Mouse (Mus musculus) heart, embryonic 11.5 days (tissue): Measurements from ENCODE around the gene Emc10. TPM values are rescaled to one million over a fixed set of nuclear protein-coding genes. Genes with fewer than 3 reads are reported as not detected.

Experiments used
- ATAC-seq: fragments of 200-750 bp; cut with Nextera tagmentation; replicated peaks from 2 replicates; pipeline ENCODE4 v1.8.0; 2017; ENCODE audit warnings: moderate library complexity; ENCODE audit not compliant: insufficient number of reproducible peaks, low FRiP score, low TSS enrichment
- H3K27ac ChIP-seq: fragments of 300-500 bp; sonication (generic); 2 replicates; pipeline ENCODE4 v1.5.1; 2014; ENCODE audit warnings: mild to moderate bottlenecking, low read depth, low read length
- H3K27me3 ChIP-seq: fragments of 300-500 bp; sonication (generic); 2 replicates; pipeline ENCODE4 v1.6.1; 2014; ENCODE audit warnings: mild to moderate bottlenecking, low read length, mixed read lengths; ENCODE audit not compliant: control insufficient read depth, insufficient read depth
- H3K36me3 ChIP-seq: fragments of 300-500 bp; sonication (generic); 2 replicates; pipeline ENCODE4 v1.6.1; 2014; ENCODE audit warnings: mild to moderate bottlenecking, low read length, moderate library complexity, mixed read lengths; ENCODE audit not compliant: control insufficient read depth, insufficient read depth
- H3K4me1 ChIP-seq: fragments of 300-500 bp; sonication (generic); 2 replicates; pipeline ENCODE4 v1.6.1; 2014; ENCODE audit warnings: low read length; ENCODE audit not compliant: control insufficient read depth, insufficient read depth
- H3K4me2 ChIP-seq: fragments of 300-500 bp; sonication (generic); 2 replicates; pipeline ENCODE4 v1.6.1; 2014; ENCODE audit warnings: mild to moderate bottlenecking, moderate library complexity
- H3K4me3 ChIP-seq: fragments of 300-500 bp; sonication (generic); 2 replicates; pipeline ENCODE4 v1.5.1; 2014; ENCODE audit warnings: low read depth, low read length
- H3K9ac ChIP-seq: fragments of 300-500 bp; sonication (generic); 2 replicates; pipeline ENCODE4 v1.6.1; 2014; ENCODE audit warnings: mild to moderate bottlenecking, low read depth, low read length, moderate library complexity
- H3K9me3 ChIP-seq: fragments of 300-500 bp; sonication (generic); replicated peaks from 2 replicates; pipeline ENCODE4 v1.6.1; 2016; ENCODE audit warnings: low read length; ENCODE audit not compliant: control insufficient read depth
- WGBS: fragments of 180-500 bp; shearing (Covaris S2); extraction: QIAGEN DNeasy Blood & Tissue Kit; methylation state at CpG from one replicate; pipeline ENCODE4 v1.1.7; 2014; ENCODE audit not compliant: insufficient replicate concordance; 5-methylcytosine and 5-hydroxymethylcytosine counted together
- polyA plus RNA-seq: library from polyadenylated mRNA; unstranded; fragments of >200 nt; fragmentation: Nextera tagmentation; extraction: Ambion mirVana; gene quantifications from 2 replicates; pipeline ENCODE4 v1.2.1, GENCODE M21; 2014

Gene Emc10
- polyA plus RNA-seq, 1 experiment from 2014 or later, result 75.1 TPM

- WGBS, result 87% methylated on average over 19 of the region's 19 CpGs
- H3K36me3 ChIP-seq, result peaks cover 41% of the 10 kb centered on the region
Observed at GRCm38 (mm10) chr7:44534656-44535441, 38.5 kb upstream of the Emc10 start.

GRCm38 (mm10) chr7:44534242-44534641 is 37.9 kb upstream of the Emc10 start:
- no peak for ATAC-seq
- H3K27ac ChIP-seq, result no peak overlapping the region
- no peaks in the 10 kb centered on the region for H3K9me3 ChIP-seq
- H3K9ac ChIP-seq, result no peak overlapping the region
- peaks cover 2% of the 10 kb centered on the region for H3K27me3 ChIP-seq
- no peak overlapping the region for H3K4me3 ChIP-seq
- 94% methylated on average over 13 of the region's 13 CpGs for WGBS
- H3K4me2 ChIP-seq, result no peak overlapping the region
- H3K4me1 ChIP-seq, result no peaks in the 10 kb centered on the region
- peaks cover 38% of the 10 kb centered on the region for H3K36me3 ChIP-seq

More at GRCm38 (mm10) chr7:44534656-44535441, 38.5 kb upstream of the Emc10 start:
- H3K4me2 ChIP-seq, result no peak overlapping the region
- H3K9ac ChIP-seq, result no peak overlapping the region
- H3K27ac ChIP-seq, result no peak overlapping the region
- H3K4me1 ChIP-seq, result no peaks in the 10 kb centered on the region
- no peaks in the 10 kb centered on the region for H3K9me3 ChIP-seq
- no peaks in the 10 kb centered on the region for H3K27me3 ChIP-seq
- no peak for ATAC-seq
- H3K4me3 ChIP-seq, result no peak overlapping the region

- WGBS, result 81% methylated on average over 12 of the region's 12 CpGs
- no peak for ATAC-seq
Observed at GRCm38 (mm10) chr7:44533746-44534045, 37.4 kb upstream of the Emc10 start.

GRCm38 (mm10) chr7:44532918-44533745 is 36.8 kb upstream of the Emc10 start:
- no peak overlapping the region for H3K27ac ChIP-seq
- 80% methylated on average over 29 of the region's 29 CpGs for WGBS
- H3K4me3 ChIP-seq, result no peak overlapping the region
- H3K27me3 ChIP-seq, result peaks cover 13% of the 10 kb centered on the region
- peaks cover 29% of the 10 kb centered on the region for H3K36me3 ChIP-seq
- no peak for ATAC-seq
- H3K4me1 ChIP-seq, result no peaks in the 10 kb centered on the region
- no peak overlapping the region for H3K9ac ChIP-seq
- H3K4me2 ChIP-seq, result no peak overlapping the region
- H3K9me3 ChIP-seq, result no peaks in the 10 kb centered on the region

More at GRCm38 (mm10) chr7:44533746-44534045, 37.4 kb upstream of the Emc10 start:
- H3K36me3 ChIP-seq, result peaks cover 33% of the 10 kb centered on the region
- no peaks in the 10 kb centered on the region for H3K9me3 ChIP-seq
- no peak overlapping the region for H3K9ac ChIP-seq
- peaks cover 8% of the 10 kb centered on the region for H3K27me3 ChIP-seq
- no peak overlapping the region for H3K4me3 ChIP-seq
- H3K4me2 ChIP-seq, result no peak overlapping the region
- no peaks in the 10 kb centered on the region for H3K4me1 ChIP-seq
- no peak overlapping the region for H3K27ac ChIP-seq

- Histone ChIP-seq H3K36me3 (peaks cover 19% of the 10 kb centered on the region), H3K27ac (no peak within 1 kb of the TSS), H3K27me3 (peaks cover 15% of the 10 kb centered on the region), H3K4me3 (no peak within 1 kb of the TSS), H3K9me3 (no peaks in the 10 kb centered on the region), H3K4me1 (peaks cover 5% of the 10 kb centered on the region), H3K4me2 (no peak within 1 kb of the TSS), H3K9ac (no peak within 1 kb of the TSS)
- ATAC-seq, result no peak
- WGBS, result 81% methylated on average over 4 of the region's 4 CpGs
Observed at GRCm38 (mm10) chr7:44531946-44532732, 35.8 kb upstream of the Emc10 start, which contains the start of gene Spib. Gene Spib (minus strand): TSS chr7:44532071.

GRCm38 (mm10) chr7:44531207-44531606 is 34.9 kb upstream of the Emc10 start:
- Histone ChIP-seq H3K27me3 (peaks cover 24% of the 10 kb centered on the region), H3K9ac (no peak overlapping the region), H3K9me3 (no peaks in the 10 kb centered on the region), H3K4me1 (peaks cover 5% of the 10 kb centered on the region), H3K36me3 (peaks cover 18% of the 10 kb centered on the region), H3K27ac (no peak overlapping the region), H3K4me3 (no peak overlapping the region), H3K4me2 (no peak overlapping the region)
- no peak for ATAC-seq
- 40% methylated on average over 5 of the region's 5 CpGs for WGBS

GRCm38 (mm10) chr7:44530507-44530906 is 34.2 kb upstream of the Emc10 start:
- Histone ChIP-seq H3K9me3 (no peaks in the 10 kb centered on the region), H3K36me3 (peaks cover 18% of the 10 kb centered on the region), H3K27ac (no peak overlapping the region), H3K27me3 (peaks cover 30% of the 10 kb centered on the region), H3K4me2 (no peak overlapping the region), H3K4me1 (peaks cover 5% of the 10 kb centered on the region), H3K4me3 (no peak overlapping the region), H3K9ac (no peak overlapping the region)
- 77% methylated on average over 3 of the region's 3 CpGs for WGBS
- no peak for ATAC-seq

GRCm38 (mm10) chr7:44529518-44529917 is 33.2 kb upstream of the Emc10 start:
- Histone ChIP-seq H3K27ac (no peak overlapping the region), H3K36me3 (peaks cover 13% of the 10 kb centered on the region), H3K27me3 (peaks cover 39% of the 10 kb centered on the region), H3K9me3 (no peaks in the 10 kb centered on the region), H3K4me2 (no peak overlapping the region), H3K9ac (no peak overlapping the region), H3K4me1 (peaks cover 5% of the 10 kb centered on the region), H3K4me3 (no peak overlapping the region)
- WGBS, result 72% methylated on average over 5 of the region's 5 CpGs
- no peak for ATAC-seq
